Comparison of ENCODE assay signal across 17 mouse cellular contexts in the genomic region with DNA sequence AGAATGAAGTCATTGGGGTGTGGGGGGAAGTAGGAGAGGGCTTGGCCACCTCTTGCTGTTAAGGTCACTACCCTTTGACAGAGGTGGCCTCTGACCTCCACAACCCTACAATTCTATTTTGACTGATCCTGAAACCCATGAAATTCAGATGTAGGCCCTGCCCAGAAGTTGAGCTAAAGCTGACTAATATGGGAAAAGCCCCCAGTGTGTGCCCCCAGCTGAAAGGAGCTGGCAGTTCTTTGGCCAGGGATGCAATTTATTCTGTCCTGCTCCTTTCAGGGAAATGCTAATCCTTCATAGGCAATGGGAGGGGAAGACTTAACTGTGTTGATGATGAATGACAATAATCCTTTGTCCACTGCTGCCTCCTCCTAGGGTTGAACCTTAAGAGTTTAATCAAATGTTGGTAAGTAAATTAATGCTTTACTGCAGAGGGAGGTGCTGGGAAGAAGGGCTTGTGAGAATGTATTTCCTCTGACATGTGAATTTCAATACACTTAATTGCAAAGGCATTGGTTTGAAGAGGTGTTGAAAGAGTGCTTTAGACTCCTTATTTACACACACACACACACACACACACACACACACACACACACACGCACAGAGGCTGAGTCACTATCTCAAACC. TPM values are rescaled to one million over a fixed set of nuclear protein-coding genes. Genes with fewer than 3 reads are reported as not detected.
DNase-seq lines count a peak whose midpoint lies in the region; ATAC-seq and TF ChIP-seq lines count a peak whose summit lies in the region.
"Had no signal": no experiment of that assay in that cellular context is flagged by ENCODE, and none has a peak within 500 bp of the region (broad histone marks: within the 10 kb centered on the region; RNA-seq: fewer than 3 reads in every experiment).

No protein-coding gene starts in this region.

- peaks cover 8% of the 10 kb centered on the region for H3K4me1 ChIP-seq in forebrain, embryonic 11.5 days (replicated peaks; ENCODE audit: control insufficient read depth, insufficient read depth, low read length)
- peaks cover 15% of the 10 kb centered on the region for H3K4me1 ChIP-seq in forebrain, embryonic 15.5 days
- no peaks in the 10 kb centered on the region for H3K4me1 ChIP-seq in lung, adult 2 months (ENCODE audit: control insufficient read depth, insufficient read depth, low read length)
- H3K4me1 ChIP-seq in midbrain, embryonic 14.5 days (ENCODE audit: control insufficient read depth, insufficient read depth, low read length): peaks cover 20% of the 10 kb centered on the region; the same call in 1 of the 2 replicates

- peaks cover 7% of the 10 kb centered on the region; the same call in 1 of the 2 replicates for H3K27me3 ChIP-seq in forebrain, embryonic 11.5 days (ENCODE audit: control insufficient read depth, insufficient read depth, low read length)
- H3K27me3 ChIP-seq in forebrain, embryonic 15.5 days: peaks cover 3% of the 10 kb centered on the region
- no peaks in the 10 kb centered on the region for H3K27me3 ChIP-seq in midbrain, embryonic 14.5 days (ENCODE audit: control insufficient read depth, insufficient read depth, low read length)
- H3K27me3 ChIP-seq: heart, embryonic 12.5 days; neural tube, embryonic 13.5 days had no signal

- H3K36me3 ChIP-seq in forebrain, embryonic 11.5 days (ENCODE audit: control insufficient read depth, insufficient read depth, low read length): no peaks in the 10 kb centered on the region
- no peaks in the 10 kb centered on the region for H3K36me3 ChIP-seq in forebrain, embryonic 15.5 days
- H3K36me3 ChIP-seq in midbrain, embryonic 14.5 days (ENCODE audit: control insufficient read depth, insufficient read depth, low read length): no peaks in the 10 kb centered on the region
- H3K36me3 ChIP-seq: heart, embryonic 12.5 days; neural tube, embryonic 13.5 days had no signal

- WGBS in forebrain, embryonic 11.5 days: 0% methylated on average over 1 of the region's 1 CpGs
- WGBS in forebrain, embryonic 15.5 days: 4% methylated on average over 1 of the region's 1 CpGs
- 60% methylated on average over 1 of the region's 1 CpGs for WGBS in lung, adult 2 months
- WGBS in midbrain, embryonic 14.5 days: 0% methylated on average over 1 of the region's 1 CpGs

- intact Hi-C loops in left cerebral cortex, adult 2 months (cut with DNase I): no loop called here

- no peaks in the 10 kb centered on the region for H3K9me3 ChIP-seq in forebrain, embryonic 11.5 days (ENCODE audit: control insufficient read depth, low read length)
- H3K9me3 ChIP-seq in forebrain, embryonic 15.5 days: no peaks in the 10 kb centered on the region
- no peaks in the 10 kb centered on the region for H3K9me3 ChIP-seq in midbrain, embryonic 14.5 days (ENCODE audit: control insufficient read depth, low read length)
- H3K9me3 ChIP-seq: heart, embryonic 12.5 days; neural tube, embryonic 13.5 days had no signal

- H3K4me2 ChIP-seq in forebrain, embryonic 11.5 days (ENCODE audit: low read depth, low read length, severe bottlenecking): no peak overlapping the region
- no peak overlapping the region for H3K4me2 ChIP-seq in forebrain, embryonic 15.5 days (replicated peaks)
- H3K4me2 ChIP-seq in midbrain, embryonic 14.5 days (ENCODE audit: low read length): no peak overlapping the region
- H3K4me2 ChIP-seq: heart, embryonic 12.5 days; liver, embryonic 11.5 days; neural tube, embryonic 13.5 days had no signal

- no peak overlapping the region for H3K27ac ChIP-seq in forebrain, embryonic 11.5 days (ENCODE audit: low read depth, low read length)
- H3K27ac ChIP-seq in forebrain, embryonic 15.5 days (replicated peaks): no peak overlapping the region
- no peak overlapping the region for H3K27ac ChIP-seq in midbrain, embryonic 14.5 days (replicated peaks; ENCODE audit: low read depth, low read length)
- H3K27ac ChIP-seq in left cerebral cortex, adult 2 months: no peak overlapping the region
- H3K27ac ChIP-seq: kidney, postnatal 0 days; neural tube, embryonic 13.5 days had no signal

- no peak overlapping the region for H3K4me3 ChIP-seq in forebrain, embryonic 11.5 days (ENCODE audit: low read depth, low read length)
- no peak overlapping the region for H3K4me3 ChIP-seq in forebrain, embryonic 15.5 days
- H3K4me3 ChIP-seq in lung, adult 2 months (replicated peaks; ENCODE audit: extremely low read depth, low read depth, low read length): no peak overlapping the region
- no peak overlapping the region for H3K4me3 ChIP-seq in midbrain, embryonic 14.5 days (replicated peaks; ENCODE audit: low read depth, low read length)
- H3K4me3 ChIP-seq in left cerebral cortex, adult 2 months: no peak overlapping the region
- H3K4me3 ChIP-seq: heart, embryonic 12.5 days; neural tube, embryonic 13.5 days had no signal

- DNase-seq in forebrain, embryonic 11.5 days (ENCODE audit: low spot score): no peak
- DNase-seq in lung, postnatal 36 days: peak; percentile 39
- DNase-seq in lung, adult 2 months: no peak
- peak; percentile 79 for DNase-seq in brain, embryonic 14.5 days (ENCODE audit: low read depth)
- no peak for DNase-seq in midbrain, embryonic 14.5 days
- no peak for DNase-seq in layer of hippocampus, adult 18-20 months (ENCODE audit: low spot score in 2 of 2)
- no peak for DNase-seq in left cerebral cortex, adult 2 months (ENCODE audit: extremely low spot score in 1 of 2, low spot score in 2 of 2)
- DNase-seq: adrenal gland, adult 8-10 months; cerebellum, adult 2 months; gastrocnemius, postnatal 25 days; thymus, adult 18-20 months had no signal

- no peak overlapping the region for H3K9ac ChIP-seq in forebrain, embryonic 11.5 days (ENCODE audit: low read length)
- H3K9ac ChIP-seq in forebrain, embryonic 15.5 days (replicated peaks): no peak overlapping the region
- H3K9ac ChIP-seq in midbrain, embryonic 14.5 days (replicated peaks; ENCODE audit: low read length): no peak overlapping the region
- H3K9ac ChIP-seq: heart, embryonic 12.5 days; neural tube, embryonic 13.5 days had no signal

- TF ChIP-seq POLR2A in lung, adult 2 months (IDR thresholded peaks at IDR 0.05; ENCODE audit: borderline replicate concordance, extremely low read depth, low read depth, low read length): no peak
- TF ChIP-seq POLR2A in brain, embryonic 14.5 days (IDR thresholded peaks at IDR 0.05; ENCODE audit: borderline replicate concordance, extremely low read depth, insufficient read depth, insufficient read length, poor library complexity, severe bottlenecking): no peak

- no peak for TF ChIP-seq CTCF in lung, adult 2 months (IDR thresholded peaks at IDR 0.05; ENCODE audit: insufficient read depth, low read length)
- TF ChIP-seq CTCF in brain, embryonic 14.5 days (IDR thresholded peaks at IDR 0.05; ENCODE audit: borderline replicate concordance, extremely low read depth, insufficient read depth, insufficient read length): no peak
- TF ChIP-seq CTCF in left cerebral cortex, adult 2 months (IDR thresholded peaks at IDR 0.05): no peak

- ATAC-seq in forebrain, embryonic 11.5 days (replicated peaks; ENCODE audit: low FRiP score): peak; percentile 73
- no peak for ATAC-seq in forebrain, embryonic 15.5 days (replicated peaks)
- 0 out of 2 replicates have a peak, but pooled peaks have one; percentile 41 for ATAC-seq in midbrain, embryonic 14.5 days (ENCODE audit: low FRiP score, low TSS enrichment)
- ATAC-seq: intestine, postnatal 0 days had no signal

RNA-seq across cellular contexts. Expression of a gene that starts 6.5 kb away (rescaled TPM):
- polyA plus RNA-seq in forebrain, embryonic 11.5 days (2014; fragmentation: Nextera tagmentation; extraction: Ambion mirVana): 22.4 and 27.4 TPM in 2 replicates
- polyA plus RNA-seq in forebrain, embryonic 15.5 days (2015; fragmentation: Nextera tagmentation; extraction: Ambion mirVana): 40.5 and 43.6 TPM in 2 replicates
- polyA plus RNA-seq in lung, adult 2 months (2012; rRNA removed): 8.5 and 12.9 TPM in 2 replicates
- 48.0 and 52.1 TPM in 2 replicates for polyA plus RNA-seq in brain, embryonic 14.5 days (2012; rRNA removed)
- polyA plus RNA-seq in midbrain, embryonic 14.5 days (2014; fragmentation: Nextera tagmentation; extraction: Ambion mirVana): 44.7 and 48.5 TPM in 2 replicates
- total RNA-seq in layer of hippocampus, adult 18-20 months (2021): 10 to 100 TPM; 44.9 to 45.8 TPM
- total RNA-seq in left cerebral cortex, adult 2 months (2021): 10 to 100 TPM; 57.5 to 57.7 TPM

Comparison
In these comparisons a context has a peak if more than half of its experiments do, and no peak if none do; other contexts are left out.
1. DNase-seq: peak in lung, postnatal 36 days (single experiment) and brain, embryonic 14.5 days (single experiment); none in forebrain, embryonic 11.5 days (single experiment), lung, adult 2 months (single experiment), midbrain, embryonic 14.5 days (single experiment), layer of hippocampus, adult 18-20 months (0 of 2) and left cerebral cortex, adult 2 months (0 of 2).